Mouse (Mus musculus) mesoderm, embryonic 11.5 days (tissue): Measurements from ENCODE around the gene Kif5a.

Experiments
- DNase-seq: peaks from one replicate; pipeline ENCODE4 v3.0.0-alpha.2; 2012; ENCODE audit warnings: low read depth, low spot score

Gene Kif5a

DNA sequence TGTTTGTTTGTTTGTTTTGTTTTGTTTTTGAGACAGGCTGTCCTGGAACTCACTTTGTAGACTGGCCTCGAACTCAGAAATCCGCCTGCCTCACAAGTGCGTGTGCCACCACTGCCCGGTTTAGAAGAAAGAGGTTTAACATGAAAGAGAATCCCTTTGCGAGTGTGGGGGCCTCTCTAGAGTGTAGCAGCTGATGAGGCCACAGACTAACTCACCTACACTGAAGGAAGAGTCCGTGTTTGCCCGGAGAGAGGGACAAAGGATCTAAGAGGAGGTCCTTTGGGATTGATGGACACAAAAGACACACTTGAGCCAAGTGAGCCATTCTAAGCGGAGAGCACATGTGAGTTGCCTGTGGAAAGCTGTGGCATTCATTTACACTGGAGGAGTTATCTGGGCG, 85.9 kb downstream of the Kif5a start:
- no peak for DNase-seq

DNA sequence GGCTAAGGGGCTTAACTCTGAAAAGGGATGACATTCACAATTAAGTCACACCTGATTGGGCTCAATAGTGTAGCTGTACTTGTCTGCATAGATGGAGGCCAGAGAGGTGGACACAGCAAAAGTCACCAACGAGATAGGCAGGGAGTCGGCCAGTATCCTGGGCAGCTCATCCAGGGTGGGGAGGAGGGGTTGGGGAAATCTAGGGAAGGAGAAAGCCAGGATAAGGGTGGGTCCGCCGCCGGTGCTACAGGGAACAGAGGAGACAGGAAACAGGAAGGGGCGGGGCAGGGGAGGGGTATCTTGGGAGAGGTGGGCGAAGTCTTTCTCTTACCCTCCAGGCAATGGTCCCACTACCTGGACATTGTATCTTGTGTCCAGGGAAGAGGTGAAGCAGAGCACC, 86.4 kb downstream of the Kif5a start:
- DNase-seq, result no peak

DNA sequence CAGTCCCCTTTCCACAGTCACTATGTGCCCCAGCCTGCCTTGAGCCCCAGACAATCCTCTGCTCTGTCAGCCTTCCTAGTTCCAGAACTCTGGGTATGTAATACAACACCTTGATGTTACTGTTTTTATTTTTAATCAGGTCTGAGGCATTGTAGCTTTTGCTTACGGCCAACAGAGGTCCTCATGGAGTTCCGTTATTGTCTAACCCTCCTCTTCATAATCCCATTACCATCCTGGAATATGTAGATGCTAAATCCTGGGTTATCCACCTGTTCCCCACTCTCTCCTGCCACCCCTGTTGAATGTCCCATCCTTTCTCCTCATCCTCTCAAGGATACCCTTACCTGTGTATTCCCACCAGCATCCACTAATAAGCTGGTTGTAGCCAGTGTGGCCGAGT, 86.9 kb downstream of the Kif5a start:
- DNase-seq, result no peak
